Mouse (Mus musculus) spleen, postnatal 36 days (tissue): ENCODE measurements around the gene Crtac1.

Source experiments
- DNase-seq, 2 experiments: peaks; one replicate each; pipeline ENCODE4 v3.0.0; 2022; ENCODE audit warnings: low spot score in 2 of 2, mixed read lengths in 1 of 2

Gene Crtac1

DNA sequence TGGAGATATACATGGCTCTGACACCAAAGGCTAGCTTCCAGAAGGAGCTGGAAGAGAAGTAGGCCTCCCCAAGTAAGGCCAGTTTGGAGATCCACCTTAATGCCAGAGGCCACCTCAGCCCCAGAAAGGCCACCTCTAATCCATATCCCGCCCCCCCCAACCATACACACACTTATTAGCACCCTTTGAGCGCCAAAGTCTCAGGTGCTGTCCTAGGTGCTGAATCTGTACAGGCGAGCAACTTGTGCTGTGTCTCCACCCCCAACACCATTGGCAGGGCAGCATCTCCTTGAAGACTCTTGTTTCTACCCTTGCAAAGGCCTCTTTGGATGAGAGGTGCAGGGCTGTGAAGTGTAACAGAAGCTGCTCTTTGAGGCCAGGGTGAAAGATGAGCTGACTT is 6.4 kb downstream of the Crtac1 start:
- DNase-seq = no peak

DNA sequence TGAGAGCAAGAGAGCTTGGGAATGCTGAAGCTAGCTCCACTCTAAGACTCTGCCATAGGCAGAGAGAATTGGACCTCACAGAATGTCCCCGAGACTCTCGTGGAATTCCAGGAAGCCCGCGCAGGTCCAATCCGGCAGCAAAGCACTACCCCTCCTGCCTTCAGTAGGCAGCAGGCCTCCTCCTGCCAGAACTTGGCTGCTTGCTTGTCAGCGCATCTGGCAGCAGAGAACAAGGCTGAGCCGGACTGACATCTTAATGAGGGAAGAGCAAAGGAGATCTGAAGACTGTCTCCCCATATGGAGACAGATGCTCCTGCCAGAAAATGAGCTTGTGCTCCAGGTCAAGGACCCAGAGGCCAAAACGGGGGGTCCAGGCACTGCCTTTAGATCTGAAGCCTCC is 16.5 kb downstream of the Crtac1 start:
- no peak for DNase-seq

DNA sequence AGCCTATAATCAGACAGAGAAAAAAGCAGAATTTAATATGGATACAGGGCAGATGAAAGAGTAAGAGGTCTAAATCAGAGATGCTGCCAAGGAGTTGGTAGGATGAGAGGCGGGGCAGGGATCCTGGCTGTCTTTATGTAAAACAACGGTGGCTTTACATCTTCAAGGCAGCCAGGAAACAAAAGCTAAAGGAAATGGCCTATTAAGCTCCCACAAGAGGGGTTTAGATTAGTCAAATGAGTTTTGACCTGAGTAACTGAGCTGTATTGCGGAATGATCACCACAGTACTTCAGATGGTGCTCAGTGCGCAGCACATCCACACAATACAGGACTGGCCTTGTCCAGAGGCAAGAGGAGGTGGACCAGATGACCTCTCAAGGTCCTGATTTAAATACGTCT is 21.7 kb downstream of the Crtac1 start:
- no peak for DNase-seq

DNA sequence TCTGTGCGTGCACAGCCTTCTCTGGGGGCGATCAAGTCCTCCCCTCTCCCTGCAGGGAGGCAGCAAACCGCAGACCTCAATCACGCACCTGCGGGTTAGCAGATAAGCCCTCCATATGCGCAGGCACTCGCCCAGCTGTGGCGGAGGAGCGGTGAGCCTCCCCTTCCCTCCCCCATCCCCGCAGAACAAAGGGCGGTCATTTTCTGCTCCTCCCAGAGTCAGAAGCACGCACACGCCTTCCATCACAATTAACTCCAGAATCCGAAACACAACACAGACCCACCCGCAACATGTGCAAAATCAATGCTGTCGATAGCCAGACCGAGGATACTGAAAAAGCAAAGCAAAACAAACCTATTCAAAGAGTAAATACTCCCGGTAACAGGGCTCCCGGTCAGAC is 22.4 kb downstream of the Crtac1 start:
- DNase-seq = no peak

DNA sequence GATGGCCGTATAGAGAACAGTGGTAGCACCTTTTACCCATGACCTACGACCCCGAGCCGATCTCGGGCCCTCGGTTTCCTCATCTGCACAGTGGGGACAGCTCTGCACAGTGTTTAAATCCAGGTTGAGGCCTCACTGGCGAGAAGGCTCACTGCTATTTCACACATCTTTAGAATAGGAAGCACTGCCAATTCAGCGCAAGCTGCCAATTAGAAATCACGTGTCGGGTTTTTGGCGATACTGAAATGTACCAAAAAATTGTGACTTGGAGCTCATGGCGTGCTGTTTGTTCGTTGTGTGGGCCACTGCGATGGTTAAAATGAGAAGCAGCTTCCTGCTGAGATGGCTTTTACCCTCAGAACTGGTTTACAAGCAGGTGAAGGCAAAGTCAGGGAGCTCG is 27.2 kb downstream of the Crtac1 start:
- DNase-seq = no peak

DNA sequence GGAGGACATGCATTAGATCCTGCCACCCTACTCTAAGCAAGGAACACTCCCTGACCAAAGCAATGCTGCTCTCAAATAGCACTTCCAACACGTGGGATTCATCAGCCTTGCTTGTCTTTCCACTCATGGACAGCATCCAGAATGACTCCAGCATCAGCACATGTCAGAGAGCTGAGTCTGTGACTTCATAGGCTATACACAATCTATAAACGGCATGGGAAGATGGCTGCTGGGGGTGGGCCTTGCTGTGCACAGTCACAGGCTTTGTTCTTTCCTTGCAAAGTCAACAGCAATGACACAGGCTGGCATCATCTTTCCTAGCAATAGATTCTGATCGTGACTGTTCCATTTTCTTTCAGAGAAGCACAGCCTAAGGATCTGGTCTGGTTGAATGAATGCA is 31.6 kb downstream of the Crtac1 start:
- DNase-seq = no peak

DNA sequence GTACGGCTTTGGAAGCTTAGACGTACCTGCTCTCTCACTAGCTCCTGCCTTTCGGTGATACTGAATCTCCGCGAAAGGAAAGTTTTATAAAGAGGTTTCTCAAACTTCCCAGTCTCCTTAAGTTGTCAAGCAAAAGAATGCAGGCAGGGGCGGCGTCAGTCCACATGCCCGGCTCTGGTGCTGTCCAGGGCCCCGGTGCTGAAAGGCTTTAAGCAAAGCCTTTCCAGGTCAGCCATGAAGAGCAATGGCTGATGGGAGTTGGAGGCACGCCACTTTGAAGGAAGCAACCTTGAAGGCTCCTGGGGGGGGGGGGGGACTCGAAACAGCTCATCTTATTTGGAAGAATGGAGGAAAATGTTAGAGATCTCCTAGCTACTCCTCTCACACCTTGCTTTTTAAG is 34.3 kb downstream of the Crtac1 start:
- no peak for DNase-seq

DNA sequence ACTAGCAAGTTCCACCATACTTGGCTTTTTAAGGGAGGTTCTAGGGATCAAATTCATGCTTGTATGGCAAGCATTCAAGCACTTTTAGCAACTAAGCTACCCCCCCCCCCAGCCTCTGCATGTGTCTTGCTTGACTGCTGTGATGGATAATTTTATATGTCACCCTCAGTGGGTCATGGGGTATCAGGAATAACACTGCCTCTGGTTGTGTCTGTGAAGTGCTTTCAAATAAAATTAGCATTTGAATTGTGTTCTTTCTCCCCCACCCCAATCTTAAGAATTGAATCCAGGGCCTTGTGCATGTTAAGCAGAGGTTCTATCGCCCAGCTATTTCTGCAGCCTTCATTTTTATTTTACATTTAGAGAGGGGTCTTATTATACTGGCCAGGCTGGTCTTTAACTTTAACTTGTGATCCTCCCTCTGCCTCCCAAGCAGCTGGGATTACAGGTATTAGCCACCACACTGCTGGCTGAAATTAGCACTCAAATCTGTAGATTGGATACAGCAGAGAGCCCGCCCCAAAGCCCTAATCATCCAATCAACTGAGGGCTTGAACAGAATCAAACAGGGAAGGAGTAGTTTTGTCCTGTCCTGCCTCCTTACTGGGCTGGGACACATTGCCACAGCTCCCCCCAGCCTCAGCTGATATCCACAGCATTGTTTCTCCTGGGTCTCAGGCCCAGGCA is 36.6 kb downstream of the Crtac1 start:
- no peak for DNase-seq

DNA sequence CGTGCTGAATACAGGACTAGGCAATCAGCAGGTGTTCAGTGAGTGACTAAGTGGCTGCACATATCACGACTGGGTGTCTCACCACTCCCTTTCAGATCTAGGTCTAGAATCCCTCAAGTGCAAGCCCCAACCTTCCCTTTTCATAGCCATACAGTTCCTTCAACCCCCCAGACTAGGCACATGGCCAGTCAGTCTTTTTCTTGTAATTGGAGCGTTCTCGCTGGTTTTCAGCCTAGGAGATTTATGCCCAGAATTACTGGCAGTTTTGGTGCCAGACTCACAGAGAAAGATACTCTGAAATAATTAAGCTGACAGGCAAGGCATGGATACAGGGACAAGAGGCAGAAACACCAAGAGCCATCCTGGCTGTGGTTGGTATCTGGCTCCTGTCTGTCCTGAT is 37.7 kb downstream of the Crtac1 start:
- DNase-seq = no peak

DNA sequence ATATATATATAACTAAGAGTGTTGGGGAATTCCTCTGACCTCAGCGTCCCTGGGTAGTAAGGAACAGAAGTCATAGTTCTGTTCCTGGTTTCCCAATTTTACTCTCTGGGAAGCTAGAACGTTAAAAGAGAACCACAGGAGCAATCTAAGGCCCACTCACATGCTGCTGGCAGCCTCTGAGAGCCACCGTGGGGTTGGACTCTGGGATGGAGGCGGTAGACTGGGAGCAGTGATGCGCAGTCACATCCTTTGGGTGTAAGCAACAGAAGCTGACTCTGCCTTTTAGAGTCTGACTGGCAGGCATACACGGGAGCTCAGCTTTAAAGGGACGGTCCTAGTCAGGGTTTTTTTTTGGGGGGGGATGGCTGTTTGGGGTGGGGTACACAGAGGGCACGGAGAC is 39.5 kb downstream of the Crtac1 start:
- DNase-seq = no peak

DNA sequence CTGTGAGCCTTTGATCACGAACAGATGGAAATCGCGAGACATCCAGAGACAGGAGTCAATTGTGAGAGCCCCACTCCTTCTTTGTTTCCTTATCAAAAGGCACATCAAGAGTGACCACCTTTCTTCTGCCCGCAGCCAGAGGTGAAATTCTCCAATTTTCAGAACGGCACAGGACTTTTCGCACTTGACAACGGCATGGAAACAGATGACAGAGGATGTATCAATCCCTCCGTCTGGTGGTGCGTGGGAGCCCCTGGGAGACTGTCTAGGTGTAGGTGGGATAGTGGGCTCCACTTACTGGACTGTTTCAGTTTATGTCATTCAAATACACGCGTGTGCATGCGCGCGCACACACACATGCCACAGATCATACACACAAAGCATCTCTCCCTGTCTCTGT is 42.0 kb downstream of the Crtac1 start:
- no peak for DNase-seq

DNA sequence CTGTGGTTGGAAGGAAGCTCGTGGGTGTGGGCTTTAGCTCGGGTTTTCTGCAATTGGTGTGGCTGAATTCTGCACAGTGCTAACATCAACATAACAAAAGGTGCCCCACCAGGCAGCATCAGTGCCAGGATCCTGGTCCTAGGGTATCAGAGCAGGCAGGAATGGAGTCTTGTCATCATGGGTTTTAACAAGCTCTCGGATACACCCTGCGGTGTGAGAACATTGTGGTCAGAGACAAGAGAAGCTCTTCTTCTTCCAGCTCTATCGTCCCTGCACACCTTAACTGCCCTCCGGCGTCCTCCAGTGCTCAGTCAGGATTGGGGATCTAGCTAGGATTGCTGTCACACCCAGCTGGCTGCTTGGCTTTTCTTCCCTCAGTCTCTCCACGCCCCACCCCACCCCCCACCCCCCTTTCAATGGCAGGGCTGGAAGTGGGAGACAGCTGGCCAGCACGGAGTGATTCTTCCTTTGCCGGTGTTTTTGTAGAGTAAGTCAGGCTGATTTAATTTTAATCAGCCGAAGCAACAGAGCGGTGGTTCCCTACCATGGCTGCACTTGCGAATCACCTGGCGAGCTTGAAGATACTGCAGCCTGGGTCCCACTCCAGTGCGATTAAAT is 46.5 kb downstream of the Crtac1 start:
- no peak for DNase-seq

DNA sequence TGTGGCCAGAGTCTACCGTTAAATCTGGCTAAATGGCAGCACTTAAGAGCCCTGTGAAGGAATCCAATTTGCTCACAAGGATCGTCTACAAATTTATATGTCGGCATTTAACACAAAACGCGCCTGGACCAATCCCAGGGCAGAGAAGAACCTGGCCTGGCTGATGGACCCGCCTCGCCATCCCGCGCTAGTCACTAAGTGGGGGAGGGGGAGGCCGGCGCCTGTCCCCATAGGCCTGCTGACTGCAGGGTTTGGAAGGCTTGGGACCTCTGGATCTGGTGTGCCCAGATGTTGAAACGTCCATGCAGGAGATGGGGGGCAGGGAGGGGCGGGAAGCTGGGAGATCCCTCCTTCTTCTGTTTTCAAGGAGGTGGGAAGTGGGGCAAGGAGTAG is 50.6 kb downstream of the Crtac1 start:
- no peak for DNase-seq

DNA sequence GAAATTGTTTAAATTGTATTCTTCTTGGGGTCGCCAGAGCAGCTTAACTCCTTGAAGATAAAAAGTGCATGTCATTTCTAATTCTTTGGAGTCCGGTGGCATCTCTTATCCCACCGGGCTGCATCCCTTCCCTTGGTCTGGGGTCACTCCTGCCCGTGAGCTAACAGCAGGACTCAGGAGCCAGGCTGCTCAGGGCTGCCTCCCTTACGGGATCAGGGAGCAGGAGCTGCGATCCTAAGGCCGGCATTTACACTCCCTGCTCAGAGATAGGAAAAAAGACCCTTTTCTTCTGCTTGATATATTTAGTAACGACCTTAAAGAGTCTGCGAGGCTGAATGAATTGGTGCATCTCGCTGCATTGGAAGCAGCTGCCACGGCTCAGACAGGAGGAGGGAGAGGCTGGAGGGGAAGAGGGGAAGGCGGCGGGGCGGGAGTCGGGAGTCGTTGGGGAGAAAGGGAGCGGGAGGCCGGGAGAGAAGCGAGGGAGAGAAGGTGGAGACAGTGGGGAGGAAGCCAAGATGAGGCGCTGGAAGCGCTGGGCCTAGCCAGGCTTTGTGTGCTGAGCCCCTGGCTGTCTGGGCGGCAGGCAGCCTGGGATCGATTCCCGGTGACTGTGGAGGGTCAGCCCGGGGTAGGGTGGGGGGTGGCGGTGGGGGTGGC is 51.1 kb downstream of the Crtac1 start:
- no peak for DNase-seq

DNA sequence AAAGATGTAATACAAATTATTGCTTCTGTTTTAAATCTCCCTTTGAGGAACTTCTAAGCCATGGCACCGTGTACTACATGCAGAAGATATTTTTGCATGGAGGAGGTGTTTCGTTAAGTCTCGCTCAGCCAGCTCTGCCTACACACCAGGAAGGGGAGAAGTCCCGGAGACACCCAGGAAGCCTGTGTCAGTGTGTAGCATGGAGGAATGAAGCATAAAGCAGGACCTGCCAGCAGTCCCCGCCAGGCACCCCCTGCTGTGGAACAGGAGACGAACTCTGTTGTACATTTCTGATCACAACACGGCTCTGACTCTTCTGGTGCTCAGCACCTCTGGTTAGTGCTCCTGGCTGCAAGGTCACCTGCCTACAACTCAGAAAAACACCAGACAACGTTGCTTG is 51.8 kb downstream of the Crtac1 start:
- no peak for DNase-seq

DNA sequence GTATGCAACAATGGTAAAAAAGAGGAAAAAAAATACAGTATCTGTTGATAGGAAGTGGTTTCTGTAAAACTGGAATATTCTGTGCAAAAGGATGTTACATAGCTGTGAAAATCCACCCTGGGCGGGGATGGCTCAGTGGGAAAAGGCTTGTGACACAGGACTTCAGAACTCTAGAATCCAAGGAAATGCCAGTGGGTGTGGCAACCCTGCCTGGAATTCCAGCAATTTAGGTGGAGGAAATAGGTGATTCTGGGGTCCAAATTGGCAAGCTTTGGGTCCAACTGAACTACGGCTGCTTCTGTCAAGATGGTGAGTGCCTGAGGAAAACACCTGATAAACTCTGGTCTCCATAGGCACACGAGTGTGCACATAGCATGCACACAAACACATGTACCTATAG is 54.4 kb downstream of the Crtac1 start:
- DNase-seq = no peak

DNA sequence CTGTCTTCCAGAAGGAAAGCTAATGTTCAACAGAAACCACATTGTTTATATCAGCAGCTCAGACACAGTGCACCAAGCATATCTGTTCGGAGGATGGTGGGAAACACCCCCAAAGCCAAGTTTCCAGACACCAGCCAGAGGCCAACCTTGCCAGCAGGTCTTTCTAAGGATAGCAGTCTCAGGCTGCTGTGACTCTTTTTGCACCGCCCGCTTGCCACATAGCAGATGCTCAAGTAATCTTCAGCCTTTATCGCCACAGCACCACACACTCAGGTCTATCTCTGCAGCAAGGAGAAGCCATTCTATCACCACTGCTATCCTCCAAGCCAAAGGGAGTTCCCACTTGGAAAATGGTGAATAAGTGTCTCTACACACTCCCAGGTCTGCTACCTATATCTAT is 68.0 kb downstream of the Crtac1 start:
- no peak for DNase-seq

DNA sequence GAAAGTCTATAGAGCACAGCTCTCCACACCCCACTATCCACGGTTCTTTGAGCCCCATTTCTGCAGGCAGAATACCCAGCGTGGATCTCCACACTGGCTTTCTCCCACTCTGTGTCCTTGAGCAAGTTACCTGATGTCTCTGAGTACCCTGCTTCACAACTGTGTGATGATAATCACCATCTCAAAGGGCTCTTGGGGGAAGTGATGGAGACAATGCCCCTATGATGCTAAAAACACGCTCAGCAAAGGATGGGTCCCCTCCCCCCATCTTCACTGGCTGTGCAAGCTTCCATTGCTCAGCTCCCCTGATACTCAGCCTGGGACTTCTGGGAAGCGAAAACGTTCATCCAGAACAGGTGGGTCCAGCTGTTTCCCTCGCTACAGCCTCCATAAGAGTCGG is 73.2 kb downstream of the Crtac1 start:
- DNase-seq = no peak

DNA sequence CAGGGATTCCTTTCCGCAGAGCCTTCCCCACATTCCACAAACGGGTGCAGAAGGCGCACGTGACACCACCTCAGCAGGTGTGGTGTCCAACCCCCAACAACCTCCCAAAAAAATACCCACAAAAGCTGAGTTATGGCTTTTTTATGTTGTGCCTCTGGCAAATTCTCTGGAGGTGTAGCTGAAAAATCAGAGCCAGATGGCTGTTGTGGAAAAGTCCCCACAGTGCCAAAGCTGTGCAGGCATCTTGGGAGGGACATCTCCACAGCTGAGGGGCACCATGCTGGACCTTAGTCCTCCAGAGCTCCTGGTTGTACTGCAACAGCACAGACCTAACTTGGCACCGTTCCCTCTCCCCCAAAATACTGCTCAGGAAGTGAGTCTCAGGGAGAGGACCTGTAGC is 74.7 kb downstream of the Crtac1 start:
- DNase-seq = no peak

DNA sequence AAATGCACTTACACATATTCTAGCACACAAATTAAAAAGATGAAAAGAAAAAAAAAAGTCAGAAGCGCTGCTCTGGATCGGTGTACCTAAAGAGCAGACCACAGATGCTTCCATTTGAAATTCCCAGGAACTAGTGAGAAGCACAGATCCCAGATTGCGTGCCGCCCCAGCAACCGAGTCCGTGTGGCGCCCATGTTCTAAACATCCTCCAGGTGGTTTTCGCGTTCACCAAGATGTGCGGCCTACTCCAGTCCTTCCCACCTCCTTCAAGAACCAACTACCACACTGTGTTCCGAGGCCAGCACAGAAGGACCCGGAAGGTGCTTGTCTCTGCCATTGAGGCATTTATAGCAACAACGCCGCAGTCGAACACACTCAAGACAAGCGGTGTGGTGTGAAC is 76.1 kb downstream of the Crtac1 start:
- DNase-seq = no peak

DNA sequence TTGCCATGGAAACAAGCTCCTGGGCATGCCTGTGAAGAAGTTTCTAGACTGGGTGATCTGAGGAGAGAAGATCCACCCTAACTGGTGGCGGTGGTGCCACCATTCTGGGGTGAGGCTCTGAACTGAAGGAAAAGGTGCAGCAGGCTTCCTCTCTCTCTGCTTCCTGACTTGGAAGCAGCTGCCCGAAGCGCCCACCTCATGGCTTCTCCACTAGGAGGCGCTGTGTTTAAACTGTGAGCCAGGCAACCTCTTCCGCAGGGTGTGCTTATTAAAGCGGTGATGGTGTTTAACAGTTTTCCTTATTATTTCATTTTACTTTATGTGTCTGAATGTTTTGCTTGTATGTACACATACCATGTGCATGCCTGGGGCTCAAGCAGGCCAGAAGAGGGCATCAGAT is 90.4 kb downstream of the Crtac1 start:
- DNase-seq = no peak

DNA sequence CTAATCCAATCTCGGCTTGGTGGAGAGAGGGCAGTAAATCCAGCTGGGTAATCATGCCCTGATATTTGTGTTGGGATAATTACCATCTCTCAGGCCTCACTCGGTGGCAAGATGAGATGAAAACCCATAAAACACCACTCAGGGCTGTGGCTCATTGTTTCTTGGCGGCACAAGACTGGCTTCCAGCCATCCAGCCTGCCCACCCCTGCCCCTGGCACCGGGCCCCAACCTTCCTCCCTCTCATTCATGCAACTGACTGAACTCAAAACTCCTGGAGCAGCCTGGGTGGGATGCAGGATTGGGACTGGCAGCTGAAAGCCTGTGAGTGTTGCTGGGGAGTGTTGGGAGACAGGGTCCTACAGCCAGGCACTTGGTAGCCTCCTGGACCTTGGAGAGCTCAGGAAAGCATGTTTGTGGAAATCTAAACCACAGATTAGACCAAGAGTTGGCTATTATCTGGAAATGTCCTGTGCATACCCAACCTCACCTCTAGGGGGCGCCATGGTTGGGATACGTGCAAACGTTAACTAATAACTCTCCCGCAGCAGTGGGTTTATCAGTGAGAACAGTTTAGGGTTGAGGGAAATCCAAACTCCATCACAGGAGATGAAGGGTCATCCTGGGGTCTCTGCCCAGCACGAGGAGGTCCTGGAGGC is 99.4 kb downstream of the Crtac1 start:
- DNase-seq = no peak

DNA sequence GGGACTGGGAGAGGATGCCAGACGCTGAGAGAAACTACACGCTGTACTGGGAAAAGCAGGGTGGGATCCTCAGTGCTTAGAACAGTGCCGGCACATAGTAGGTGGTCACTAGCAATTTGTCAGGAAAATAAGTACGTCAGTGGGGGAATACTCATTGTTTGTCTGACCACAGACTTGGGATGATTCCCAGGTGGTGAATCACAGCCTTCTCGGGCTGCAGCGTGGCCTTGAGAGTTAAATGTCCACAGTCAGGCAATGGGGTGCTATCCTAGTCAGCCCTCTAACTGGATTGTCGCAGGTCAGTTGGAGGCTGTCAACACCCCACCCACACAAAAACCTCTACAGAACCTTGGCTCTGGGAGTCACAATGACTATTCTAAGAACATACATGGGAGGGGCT is 100.1 kb downstream of the Crtac1 start:
- no peak for DNase-seq
